Mouse (Mus musculus): ENCODE data around the gene Ccdc122. TPM values are rescaled to one million over a fixed set of nuclear protein-coding genes. Genes with fewer than 3 reads are reported as not detected.
A peak's percentile ranks its signal among the peaks of the same experiment; 100 is the strongest.
"Not testable (repeated sequence)": the region's sequence is repeated elsewhere in the genome, so short reads cannot be mapped to it uniquely, and the experiment has no call there.

Gene Ccdc122
- polyA plus RNA-seq, 1 experiment from 2014 or later, result 1.3 TPM

GRCm38 (mm10) chr14:77034175-77034915, 2.2 kb upstream of the Ccdc122 start:
- no peak for DNase-seq (ENCODE audit: extremely low spot score, low spot score)
- no peaks in the 10 kb centered on the region for H3K9me3 ChIP-seq
- peaks cover 14% of the 10 kb centered on the region for H3K27me3 ChIP-seq (ENCODE audit: poor library complexity, severe bottlenecking)
- H3K4me3 ChIP-seq, result no peak overlapping the region
- H3K36me3 ChIP-seq (replicated peaks), result no peaks in the 10 kb centered on the region
- 66% methylated on average over 7 of the region's 7 CpGs for WGBS
- H3K4me1 ChIP-seq, result peaks cover 24% of the 10 kb centered on the region
- no peak overlapping the region for H3K27ac ChIP-seq

DNA sequence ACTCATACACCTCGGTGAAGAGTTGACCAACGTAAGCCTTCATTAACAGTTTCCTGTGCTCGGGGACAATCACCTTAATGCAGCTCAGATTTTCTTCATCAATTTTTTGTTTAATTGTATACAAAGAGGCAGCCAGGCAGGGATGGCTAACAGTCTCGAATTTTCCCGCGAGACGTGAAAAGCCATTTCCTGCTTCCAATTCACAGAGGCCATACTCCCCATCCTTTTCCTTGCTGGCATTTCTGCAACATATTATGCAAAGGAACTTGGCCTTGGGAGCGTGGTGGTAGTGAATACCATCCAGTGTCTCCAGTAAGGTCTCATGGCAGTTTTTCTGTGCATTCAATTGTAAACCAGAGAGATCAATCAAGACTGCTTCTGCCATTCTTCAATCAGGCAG, 1.6 kb upstream of the Ccdc122 start:
- no peak for DNase-seq (ENCODE audit: extremely low spot score, low spot score)
- Histone ChIP-seq H3K27ac (no peak overlapping the region), H3K36me3 (replicated peaks) (no peaks in the 10 kb centered on the region), H3K4me3 (no peak overlapping the region), H3K9me3 (no peaks in the 10 kb centered on the region), H3K27me3 (ENCODE audit: poor library complexity, severe bottlenecking) (peaks cover 14% of the 10 kb centered on the region), H3K4me1 (peaks cover 24% of the 10 kb centered on the region)
- WGBS, result 89% methylated on average over 8 of the region's 8 CpGs

DNA sequence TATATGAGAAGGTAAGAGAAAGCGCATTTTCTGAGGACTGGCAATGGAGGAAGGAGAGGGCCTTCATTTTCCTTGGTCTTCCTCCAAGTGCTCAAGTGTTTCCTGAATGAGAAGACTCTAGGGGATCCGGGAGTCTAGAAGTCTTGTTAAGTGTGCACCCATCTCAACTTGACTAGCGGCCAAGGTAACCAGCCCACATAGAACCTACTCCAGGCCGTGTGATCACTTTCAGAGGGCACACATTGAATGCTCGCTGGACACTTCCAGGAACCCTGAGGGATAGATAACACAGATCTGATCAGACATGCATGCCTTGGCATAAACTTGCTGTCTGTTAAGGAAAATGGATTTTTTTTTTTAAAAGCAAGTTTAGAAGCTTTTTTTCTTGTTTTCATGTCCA, 758 bp downstream of the Ccdc122 start:
- WGBS, result 96% methylated on average over 5 of the region's 5 CpGs
- DNase-seq (ENCODE audit: extremely low spot score, low spot score), result no peak
- H3K9me3 ChIP-seq, result no peaks in the 10 kb centered on the region
- no peaks in the 10 kb centered on the region for H3K36me3 ChIP-seq (replicated peaks)
- H3K27me3 ChIP-seq (ENCODE audit: poor library complexity, severe bottlenecking), result peaks cover 14% of the 10 kb centered on the region
- peaks cover 24% of the 10 kb centered on the region for H3K4me1 ChIP-seq
- H3K27ac ChIP-seq, result no peak overlapping the region
- H3K4me3 ChIP-seq, result no peak overlapping the region

DNA sequence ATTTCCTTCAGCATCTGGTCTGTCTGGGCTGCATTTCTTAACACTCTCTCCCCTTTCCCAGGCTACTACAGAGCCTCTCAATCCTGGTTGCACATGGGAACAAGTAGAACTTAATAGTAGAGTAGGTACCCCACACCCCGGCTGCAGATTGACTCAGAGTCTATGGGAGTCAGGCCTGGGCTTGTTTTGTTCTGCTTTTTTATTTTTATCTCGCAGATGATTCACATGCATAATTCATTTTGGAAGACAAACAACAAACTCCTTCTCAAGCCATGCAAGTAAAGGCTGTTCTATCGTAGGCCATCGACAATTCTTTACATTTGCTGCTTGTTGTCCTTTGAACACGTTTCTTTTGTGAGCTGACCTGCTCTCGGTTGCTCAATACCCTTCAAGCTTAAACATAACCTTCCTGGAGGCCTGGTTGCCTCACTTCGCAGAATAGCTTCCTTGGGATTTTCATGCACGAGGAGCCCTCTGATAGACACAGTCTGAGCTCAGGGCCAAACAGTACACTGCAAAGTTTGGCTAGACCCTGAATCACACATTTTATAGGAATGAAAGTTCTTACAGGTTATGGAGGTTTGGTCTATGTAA, 1.4 kb downstream of the Ccdc122 start:
- H3K27ac ChIP-seq, result no peak overlapping the region

DNA sequence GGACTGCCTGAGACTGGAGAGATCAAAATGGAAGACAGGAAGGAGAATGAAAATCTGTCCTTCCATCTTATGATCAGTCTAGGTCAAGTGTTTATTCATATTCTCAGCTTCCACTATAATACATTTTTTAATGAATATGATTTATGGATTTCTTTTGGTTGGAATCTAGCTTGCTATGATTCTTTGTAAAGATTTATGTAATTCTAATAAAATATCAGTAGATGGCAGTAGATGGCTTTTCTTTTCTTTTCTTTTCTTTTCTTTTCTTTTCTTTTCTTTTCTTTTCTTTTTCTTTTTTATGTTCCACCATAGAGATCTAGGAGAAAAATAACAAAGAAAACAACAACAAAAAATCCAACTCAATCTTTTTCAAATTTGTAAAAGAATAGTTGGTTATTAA, 16.7 kb downstream of the Ccdc122 start:
- Histone ChIP-seq H3K4me1 (no peaks in the 10 kb centered on the region), H3K27me3 (ENCODE audit: poor library complexity, severe bottlenecking) (no peaks in the 10 kb centered on the region), H3K36me3 (replicated peaks) (no peaks in the 10 kb centered on the region), H3K4me3 (no peak overlapping the region), H3K27ac (no peak overlapping the region), H3K9me3 (no peaks in the 10 kb centered on the region; the same call in 1 of the 2 replicates)
- DNase-seq (ENCODE audit: extremely low spot score, low spot score), result no peak

More for the DNA sequence above, 1.4 kb downstream of the Ccdc122 start:
- no peaks in the 10 kb centered on the region for H3K36me3 ChIP-seq (replicated peaks)
- DNase-seq (ENCODE audit: extremely low spot score, low spot score), result no peak
- no peak overlapping the region for H3K4me3 ChIP-seq
- WGBS, result 83% methylated on average over 8 of the region's 8 CpGs
- peaks cover 14% of the 10 kb centered on the region for H3K27me3 ChIP-seq (ENCODE audit: poor library complexity, severe bottlenecking)
- no peaks in the 10 kb centered on the region for H3K9me3 ChIP-seq
- peaks cover 24% of the 10 kb centered on the region for H3K4me1 ChIP-seq

DNA sequence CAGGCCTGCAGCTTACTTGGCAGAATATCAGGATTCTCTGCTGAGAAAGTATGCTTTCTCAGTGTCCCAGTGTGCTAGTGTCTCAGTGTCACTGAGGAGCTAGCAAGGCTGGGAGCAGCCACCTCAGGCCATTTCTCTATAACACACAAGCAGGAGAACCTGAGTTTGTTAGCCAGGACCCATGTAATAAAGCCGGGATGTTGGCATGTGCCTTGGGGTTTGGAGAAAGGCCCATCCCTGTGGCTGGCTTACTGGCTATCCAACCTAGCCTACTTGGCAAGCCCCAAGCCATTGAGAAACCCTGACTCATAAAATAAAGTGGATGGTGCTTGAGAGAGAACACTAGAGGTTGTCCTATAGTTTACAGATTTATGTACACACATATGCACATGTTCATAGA, 32.8 kb downstream of the Ccdc122 start:
- H3K27me3 ChIP-seq (ENCODE audit: poor library complexity, severe bottlenecking), result no peaks in the 10 kb centered on the region
- DNase-seq (ENCODE audit: extremely low spot score, low spot score), result no peak

DNA sequence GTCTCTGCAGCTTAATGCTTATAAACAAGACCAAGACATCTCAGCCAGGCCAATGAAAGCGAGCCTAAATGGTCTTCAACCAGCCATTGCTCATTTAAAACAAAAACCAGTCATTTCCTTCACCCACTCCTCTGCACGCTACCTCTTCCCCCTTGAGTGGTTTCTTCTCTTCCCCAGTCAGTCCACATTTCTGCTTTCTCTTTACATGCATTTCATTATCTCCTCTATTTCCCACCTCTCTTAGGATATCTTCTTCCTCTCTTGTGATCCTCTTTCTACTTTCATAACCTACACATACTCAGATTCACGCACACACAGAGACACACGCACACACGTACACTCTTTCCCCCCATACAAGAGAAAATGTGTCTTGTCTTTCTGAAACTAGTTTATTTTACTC, 44.7 kb downstream of the Ccdc122 start:
- H3K4me3 ChIP-seq, result no peak overlapping the region
- H3K27me3 ChIP-seq (ENCODE audit: poor library complexity, severe bottlenecking), result no peaks in the 10 kb centered on the region
- no peaks in the 10 kb centered on the region for H3K9me3 ChIP-seq
- no peak overlapping the region for H3K27ac ChIP-seq
- no peak for DNase-seq (ENCODE audit: extremely low spot score, low spot score)
- no peaks in the 10 kb centered on the region for H3K36me3 ChIP-seq (replicated peaks)
- 93% methylated on average over 5 of the region's 5 CpGs for WGBS
- no peaks in the 10 kb centered on the region for H3K4me1 ChIP-seq

More for the DNA sequence above, 32.8 kb downstream of the Ccdc122 start:
- Histone ChIP-seq H3K27ac (no peak overlapping the region), H3K4me3 (no peak overlapping the region), H3K36me3 (replicated peaks) (no peaks in the 10 kb centered on the region), H3K4me1 (no peaks in the 10 kb centered on the region), H3K9me3 (no peaks in the 10 kb centered on the region)
- WGBS, result 75% methylated on average over 1 of the region's 1 CpGs

DNA sequence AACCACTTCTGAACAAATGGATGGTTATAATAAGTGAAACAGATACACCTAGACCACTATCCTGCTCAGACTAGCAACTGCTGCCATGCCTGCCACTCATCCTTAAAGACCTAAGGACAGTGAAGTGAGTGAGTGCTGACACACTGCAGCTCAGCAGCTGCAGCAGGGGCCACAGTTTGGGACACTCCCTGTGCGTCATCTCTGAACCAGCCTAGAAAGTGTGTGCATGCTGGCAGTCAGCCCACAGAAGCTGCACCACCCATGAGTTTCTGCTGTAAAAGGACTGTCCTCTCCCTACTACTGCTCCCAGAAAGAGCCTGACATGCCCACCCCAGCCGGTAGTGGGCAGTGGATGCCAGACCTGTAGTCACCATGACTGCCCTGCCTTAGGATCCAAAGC, 63.7 kb downstream of the Ccdc122 start:
- Histone ChIP-seq H3K4me3 (no peak overlapping the region), H3K27ac (no peak overlapping the region), H3K36me3 (replicated peaks) (no peaks in the 10 kb centered on the region), H3K9me3 (no peaks in the 10 kb centered on the region), H3K27me3 (ENCODE audit: poor library complexity, severe bottlenecking) (no peaks in the 10 kb centered on the region), H3K4me1 (no peaks in the 10 kb centered on the region)
- WGBS, result 91% methylated on average over 2 of the region's 2 CpGs
- no peak for DNase-seq (ENCODE audit: extremely low spot score, low spot score)

DNA sequence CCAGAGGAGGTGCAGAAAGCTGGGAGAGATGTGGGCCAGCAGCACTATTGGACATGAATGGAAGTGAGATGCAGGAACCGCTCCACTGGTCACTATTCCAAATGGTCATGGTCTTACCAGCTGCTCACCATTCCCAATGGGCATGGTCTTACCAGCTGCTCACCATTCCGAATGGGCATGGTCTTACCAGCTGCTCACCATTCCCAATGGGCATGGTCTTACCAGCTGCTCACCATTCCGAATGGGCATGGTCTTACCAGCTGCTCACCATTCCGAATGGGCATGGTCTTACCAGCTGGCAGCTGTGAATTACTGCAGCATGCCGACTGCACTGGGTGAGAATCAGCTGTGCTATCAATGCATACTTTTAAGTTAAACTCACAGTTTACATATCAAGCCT, 74.0 kb downstream of the Ccdc122 start:
- DNase-seq (ENCODE audit: extremely low spot score, low spot score); H3K27me3 ChIP-seq (ENCODE audit: poor library complexity, severe bottlenecking); H3K27ac ChIP-seq; H3K36me3 ChIP-seq (replicated peaks); H3K4me1 ChIP-seq; H3K9me3 ChIP-seq; H3K4me3 ChIP-seq: not testable (repeated sequence)
- WGBS, result 95% methylated on average over 5 of the region's 5 CpGs

DNA sequence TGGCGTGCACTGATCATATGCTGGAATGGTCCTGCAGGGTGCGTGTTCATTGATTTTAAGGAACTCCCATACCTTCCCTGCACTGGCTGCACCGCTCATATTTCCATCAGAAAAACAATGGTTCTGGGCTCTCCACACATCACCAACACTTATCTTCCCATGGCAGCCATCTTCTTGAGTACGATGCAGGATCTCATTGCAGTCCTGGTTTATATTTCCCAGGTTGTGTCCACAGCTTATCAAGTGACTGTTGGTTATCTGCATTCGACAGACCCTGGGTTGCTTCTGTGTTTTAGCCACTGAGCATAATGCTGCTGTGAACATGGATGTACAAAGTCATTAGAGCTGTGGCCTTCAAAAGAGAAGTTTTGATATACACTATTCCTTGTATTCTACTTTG, 94.0 kb downstream of the Ccdc122 start:
- H3K27me3 ChIP-seq (ENCODE audit: poor library complexity, severe bottlenecking), result no peaks in the 10 kb centered on the region
- DNase-seq (ENCODE audit: extremely low spot score, low spot score), result no peak

DNA sequence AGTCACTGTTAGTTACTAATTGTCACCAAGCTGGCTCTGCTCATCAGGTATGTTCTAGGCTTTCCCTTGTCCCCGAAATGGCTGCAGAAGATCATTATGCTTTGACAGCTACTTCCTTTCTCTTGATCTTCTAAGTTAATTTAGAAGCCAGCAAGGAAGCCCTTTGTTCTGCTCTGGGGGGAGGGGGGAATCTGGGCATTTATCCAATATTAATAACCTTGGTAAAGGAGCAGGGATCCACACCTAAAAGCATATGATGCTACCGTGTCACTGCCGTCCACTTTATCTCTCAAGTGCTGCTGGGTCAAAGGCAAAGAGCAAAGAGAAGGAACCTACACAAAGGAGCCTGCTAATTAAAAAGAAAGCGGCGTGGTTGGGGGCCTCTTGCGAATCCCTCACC, 100.4 kb downstream of the Ccdc122 start:
- H3K4me1 ChIP-seq, result peaks cover 7% of the 10 kb centered on the region
- no peaks in the 10 kb centered on the region for H3K9me3 ChIP-seq
- H3K27me3 ChIP-seq (ENCODE audit: poor library complexity, severe bottlenecking), result peaks cover 11% of the 10 kb centered on the region
- H3K27ac ChIP-seq, result no peak overlapping the region
- no peak overlapping the region for H3K4me3 ChIP-seq
- H3K36me3 ChIP-seq (replicated peaks), result no peaks in the 10 kb centered on the region
- WGBS, result 76% methylated on average over 6 of the region's 6 CpGs
- no peak for DNase-seq (ENCODE audit: extremely low spot score, low spot score)

More for the DNA sequence above, 94.0 kb downstream of the Ccdc122 start:
- Histone ChIP-seq H3K4me1 (no peaks in the 10 kb centered on the region), H3K27ac (no peak overlapping the region), H3K36me3 (replicated peaks) (no peaks in the 10 kb centered on the region), H3K4me3 (no peak overlapping the region), H3K9me3 (no peaks in the 10 kb centered on the region)
- WGBS, result 91% methylated on average over 5 of the region's 5 CpGs

- H3K4me1 ChIP-seq, result peaks cover 5% of the 10 kb centered on the region
- no peak overlapping the region for H3K27ac ChIP-seq
- 39% methylated on average over 17 of the region's 17 CpGs for WGBS
- DNase-seq (ENCODE audit: extremely low spot score, low spot score), result peak; percentile 78
- H3K9me3 ChIP-seq, result no peaks in the 10 kb centered on the region
- no peak overlapping the region for H3K4me3 ChIP-seq
- peaks cover 11% of the 10 kb centered on the region for H3K27me3 ChIP-seq (ENCODE audit: poor library complexity, severe bottlenecking)
- no peaks in the 10 kb centered on the region for H3K36me3 ChIP-seq (replicated peaks)
Measured at GRCm38 (mm10) chr14:77141324-77142282, 105.0 kb downstream of the Ccdc122 start.

- Histone ChIP-seq H3K4me3 (no peak overlapping the region), H3K9me3 (no peaks in the 10 kb centered on the region), H3K27ac (no peak overlapping the region), H3K4me1 (no peaks in the 10 kb centered on the region), H3K36me3 (replicated peaks) (no peaks in the 10 kb centered on the region), H3K27me3 (ENCODE audit: poor library complexity, severe bottlenecking) (peaks cover 11% of the 10 kb centered on the region)
- WGBS, result 88% methylated on average over 4 of the region's 4 CpGs
- DNase-seq (ENCODE audit: extremely low spot score, low spot score), result no peak
Measured at GRCm38 (mm10) chr14:77145103-77145502, 108.5 kb downstream of the Ccdc122 start.

All from forebrain, embryonic 10.5 days (tissue).